Mouse (Mus musculus): ENCODE data around the gene Usf1. TPM values are rescaled to one million over a fixed set of nuclear protein-coding genes. Genes with fewer than 3 reads are reported as not detected.

Gene Usf1
- total and polyA plus RNA-seq, 2 experiments from 2014 or later: 183 to 200 TPM

GRCm38 (mm10) chr1:171451001-171451400 lies 39.9 kb downstream of the Usf1 start:
- ATAC-seq: no peak
- no peak for DNase-seq
- TF ChIP-seq CTCF (IDR thresholded peaks at IDR 0.05; ENCODE audit: low read depth): no peak
- no peaks in the 10 kb centered on the region for H3K27me3 ChIP-seq (ENCODE audit: insufficient read depth, low read length)
- WGBS: 76% methylated on average over 10 of the region's 10 CpGs
- H3K4me1 ChIP-seq (ENCODE audit: insufficient read depth): no peaks in the 10 kb centered on the region
- no peak overlapping the region for H3K9ac ChIP-seq
- no peaks in the 10 kb centered on the region for H3K36me3 ChIP-seq (ENCODE audit: insufficient read depth)
- H3K4me2 ChIP-seq (ENCODE audit: low read depth): no peak overlapping the region
- no peak overlapping the region for H3K27ac ChIP-seq (ENCODE audit: low read depth, low read length)
- H3K9me3 ChIP-seq (ENCODE audit: low read length): no peaks in the 10 kb centered on the region
- H3K4me3 ChIP-seq (ENCODE audit: low read depth, low read length): no peak overlapping the region

GRCm38 (mm10) chr1:171452522-171452921 lies 41.4 kb downstream of the Usf1 start:
- H3K36me3 ChIP-seq (ENCODE audit: insufficient read depth): no peaks in the 10 kb centered on the region
- no peaks in the 10 kb centered on the region for H3K9me3 ChIP-seq (ENCODE audit: low read length)
- H3K4me2 ChIP-seq (ENCODE audit: low read depth): no peak overlapping the region
- no peak overlapping the region for H3K9ac ChIP-seq
- DNase-seq (no peak), ATAC-seq (no peak)
- H3K27me3 ChIP-seq (ENCODE audit: insufficient read depth, low read length): no peaks in the 10 kb centered on the region
- TF ChIP-seq CTCF (IDR thresholded peaks at IDR 0.05; ENCODE audit: low read depth): no peak
- no peak overlapping the region for H3K27ac ChIP-seq (ENCODE audit: low read depth, low read length)
- H3K4me1 ChIP-seq (ENCODE audit: insufficient read depth): no peaks in the 10 kb centered on the region
- no peak overlapping the region for H3K4me3 ChIP-seq (ENCODE audit: low read depth, low read length)
- WGBS: 77% methylated on average over 5 of the region's 5 CpGs

- 89% methylated on average over 5 of the region's 5 CpGs for WGBS
Observed at GRCm38 (mm10) chr1:171452923-171453322, 41.8 kb downstream of the Usf1 start.

GRCm38 (mm10) chr1:171454926-171455325 lies 43.8 kb downstream of the Usf1 start:
- 78% methylated on average over 6 of the region's 6 CpGs for WGBS
- H3K9ac ChIP-seq: no peak overlapping the region
- H3K27ac ChIP-seq (ENCODE audit: low read depth, low read length): no peak overlapping the region
- no peak for TF ChIP-seq CTCF (IDR thresholded peaks at IDR 0.05; ENCODE audit: low read depth)
- H3K4me1 ChIP-seq (ENCODE audit: insufficient read depth): no peaks in the 10 kb centered on the region
- H3K36me3 ChIP-seq (ENCODE audit: insufficient read depth): no peaks in the 10 kb centered on the region
- H3K4me2 ChIP-seq (ENCODE audit: low read depth): no peak overlapping the region
- no peaks in the 10 kb centered on the region for H3K27me3 ChIP-seq (ENCODE audit: insufficient read depth, low read length)
- no peak for DNase-seq
- ATAC-seq: no peak
- H3K4me3 ChIP-seq (ENCODE audit: low read depth, low read length): no peak overlapping the region
- H3K9me3 ChIP-seq (ENCODE audit: low read length): no peaks in the 10 kb centered on the region

More at GRCm38 (mm10) chr1:171452923-171453322, 41.8 kb downstream of the Usf1 start:
- DNase-seq (no peak), ATAC-seq (no peak)
- no peaks in the 10 kb centered on the region for H3K36me3 ChIP-seq (ENCODE audit: insufficient read depth)
- no peaks in the 10 kb centered on the region for H3K9me3 ChIP-seq (ENCODE audit: low read length)
- no peak overlapping the region for H3K4me2 ChIP-seq (ENCODE audit: low read depth)
- H3K27me3 ChIP-seq (ENCODE audit: insufficient read depth, low read length): no peaks in the 10 kb centered on the region
- H3K9ac ChIP-seq: no peak overlapping the region
- no peak for TF ChIP-seq CTCF (IDR thresholded peaks at IDR 0.05; ENCODE audit: low read depth)
- H3K27ac ChIP-seq (ENCODE audit: low read depth, low read length): no peak overlapping the region
- no peaks in the 10 kb centered on the region for H3K4me1 ChIP-seq (ENCODE audit: insufficient read depth)
- H3K4me3 ChIP-seq (ENCODE audit: low read depth, low read length): no peak overlapping the region

GRCm38 (mm10) chr1:171457568-171457967 lies 46.5 kb downstream of the Usf1 start:
- H3K4me3 ChIP-seq (ENCODE audit: low read depth, low read length): no peak overlapping the region
- no peak for TF ChIP-seq CTCF (IDR thresholded peaks at IDR 0.05; ENCODE audit: low read depth)

GRCm38 (mm10) chr1:171459791-171460190 lies 48.7 kb downstream of the Usf1 start:
- no peak for TF ChIP-seq CTCF (IDR thresholded peaks at IDR 0.05; ENCODE audit: low read depth)
- 25% methylated on average over 5 of the region's 5 CpGs for WGBS
- DNase-seq: no peak
- ATAC-seq: no peak
- Histone ChIP-seq H3K27me3 (ENCODE audit: insufficient read depth, low read length) (no peaks in the 10 kb centered on the region), H3K36me3 (ENCODE audit: insufficient read depth) (no peaks in the 10 kb centered on the region), H3K4me2 (ENCODE audit: low read depth) (no peak overlapping the region), H3K4me1 (ENCODE audit: insufficient read depth) (no peaks in the 10 kb centered on the region), H3K9me3 (ENCODE audit: low read length) (no peaks in the 10 kb centered on the region), H3K9ac (no peak overlapping the region), H3K27ac (ENCODE audit: low read depth, low read length) (no peak overlapping the region), H3K4me3 (ENCODE audit: low read depth, low read length) (no peak overlapping the region)

More at GRCm38 (mm10) chr1:171457568-171457967, 46.5 kb downstream of the Usf1 start:
- no peak for ATAC-seq
- WGBS: 90% methylated on average over 1 of the region's 1 CpGs
- Histone ChIP-seq H3K27ac (ENCODE audit: low read depth, low read length) (no peak overlapping the region), H3K36me3 (ENCODE audit: insufficient read depth) (no peaks in the 10 kb centered on the region), H3K4me1 (ENCODE audit: insufficient read depth) (no peaks in the 10 kb centered on the region), H3K27me3 (ENCODE audit: insufficient read depth, low read length) (no peaks in the 10 kb centered on the region), H3K4me2 (ENCODE audit: low read depth) (no peak overlapping the region), H3K9ac (no peak overlapping the region), H3K9me3 (ENCODE audit: low read length) (no peaks in the 10 kb centered on the region)
- DNase-seq: no peak

GRCm38 (mm10) chr1:171460551-171461503 lies 49.7 kb downstream of the Usf1 start:
- no peak for TF ChIP-seq CTCF (IDR thresholded peaks at IDR 0.05; ENCODE audit: low read depth)
- no peak overlapping the region for H3K4me3 ChIP-seq (ENCODE audit: low read depth, low read length)
- H3K36me3 ChIP-seq (ENCODE audit: insufficient read depth): no peaks in the 10 kb centered on the region
- no peak for ATAC-seq
- H3K27me3 ChIP-seq (ENCODE audit: insufficient read depth, low read length): no peaks in the 10 kb centered on the region
- 90% methylated on average over 21 of the region's 22 CpGs for WGBS
- H3K9me3 ChIP-seq (ENCODE audit: low read length): no peaks in the 10 kb centered on the region
- H3K9ac ChIP-seq: no peak overlapping the region
- no peak overlapping the region for H3K4me2 ChIP-seq (ENCODE audit: low read depth)
- H3K27ac ChIP-seq (ENCODE audit: low read depth, low read length): no peak overlapping the region
- DNase-seq: no peak
- H3K4me1 ChIP-seq (ENCODE audit: insufficient read depth): no peaks in the 10 kb centered on the region
